8 mouse cellular contexts compared by ENCODE assay signal in the genomic region with DNA sequence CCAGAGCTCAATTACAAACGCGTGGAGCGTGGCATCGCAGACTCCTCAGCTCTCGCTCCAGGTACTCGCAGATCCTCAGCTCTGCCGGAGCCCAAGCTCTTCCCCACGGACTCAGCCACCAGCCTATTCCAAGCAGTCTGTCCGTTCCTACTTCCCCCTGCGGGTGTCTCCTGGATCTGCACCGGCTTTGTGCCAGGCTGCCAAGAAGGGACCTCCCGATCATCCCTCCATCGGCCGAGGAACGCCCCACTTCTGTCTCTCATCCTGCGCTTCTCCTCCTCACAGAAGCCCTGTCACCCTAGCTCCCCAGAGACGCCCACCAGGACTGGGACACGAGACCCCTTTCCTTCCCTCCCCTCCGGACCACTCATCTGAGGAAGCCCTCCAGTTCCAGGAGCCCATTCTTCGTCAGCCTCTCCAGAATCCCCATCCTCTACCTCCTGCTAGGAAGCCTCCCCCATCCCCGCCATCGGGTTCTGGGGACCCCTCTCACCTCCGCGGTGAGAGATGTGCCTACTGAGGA. TPM values are rescaled to one million over a fixed set of nuclear protein-coding genes. Genes with fewer than 3 reads are reported as not detected.
DNase-seq lines count a peak whose midpoint lies in the region; ATAC-seq and TF ChIP-seq lines count a peak whose summit lies in the region.

No protein-coding gene starts in this region.

- H3K4me3 ChIP-seq in ES-E14 (ENCODE audit: insufficient read depth in 1 of 2, low read depth in 1 of 2, low read length in 2 of 2, poor library complexity in 1 of 2, severe bottlenecking in 1 of 2), result peak overlapping the region; percentile 64 to 69
- peak overlapping the region; percentile 79 for H3K4me3 ChIP-seq in forebrain, embryonic 14.5 days (ENCODE audit: low read depth, low read length)
- peak overlapping the region; percentile 61 for H3K4me3 ChIP-seq in liver, postnatal 0 days (ENCODE audit: low read depth, low read length)
- H3K4me3 ChIP-seq in neural tube, embryonic 13.5 days, result peak overlapping the region; percentile 70

- H3K27me3 ChIP-seq in forebrain, embryonic 14.5 days (replicated peaks; ENCODE audit: control insufficient read depth, insufficient read depth, low read length), result no peaks in the 10 kb centered on the region
- no peaks in the 10 kb centered on the region for H3K27me3 ChIP-seq in liver, postnatal 0 days (ENCODE audit: insufficient read depth, low read length)
- H3K27me3 ChIP-seq in neural tube, embryonic 13.5 days, result no peaks in the 10 kb centered on the region

- peak; percentile 57 for TF ChIP-seq CTCF in liver, postnatal 0 days (IDR thresholded peaks at IDR 0.05; ENCODE audit: low read depth)

- DNase-seq in ES-E14 (ENCODE audit: low read depth, low spot score), result peak; percentile 39
- peak; percentile 72 for DNase-seq in cerebellum, adult 11 months
- DNase-seq in forebrain, embryonic 14.5 days (ENCODE audit: low spot score), result peak; percentile 87
- DNase-seq in heart, postnatal 14 days, result peak; percentile 62 to 73
- DNase-seq in layer of hippocampus, adult 11-12 months (ENCODE audit: low spot score), result peak; percentile 74
- DNase-seq in liver, postnatal 0 days, result peak; percentile 63
- DNase-seq in telencephalon, adult 2 months (ENCODE audit: low read depth, low spot score), result peak; percentile 68

- H3K4me1 ChIP-seq in ES-E14 (ENCODE audit: control insufficient read depth in 2 of 2, insufficient read depth in 2 of 2, low read length in 2 of 2, poor library complexity in 1 of 2), result no peaks in the 10 kb centered on the region; a peak in 1 of 4 replicates
- peaks cover 21% of the 10 kb centered on the region for H3K4me1 ChIP-seq in forebrain, embryonic 14.5 days (ENCODE audit: control insufficient read depth, insufficient read depth, low read length)
- H3K4me1 ChIP-seq in liver, postnatal 0 days (ENCODE audit: insufficient read depth), result peaks cover 16% of the 10 kb centered on the region
- H3K4me1 ChIP-seq in neural tube, embryonic 13.5 days (replicated peaks), result peaks cover 51% of the 10 kb centered on the region

- peak overlapping the region; percentile 63 for H3K4me2 ChIP-seq in forebrain, embryonic 14.5 days (ENCODE audit: low read length)
- peak overlapping the region; percentile 95 for H3K4me2 ChIP-seq in liver, postnatal 0 days (ENCODE audit: low read depth, low read length)
- peak overlapping the region; percentile 66 for H3K4me2 ChIP-seq in neural tube, embryonic 13.5 days

- no peaks in the 10 kb centered on the region for H3K9me3 ChIP-seq in ES-E14 (ENCODE audit: control insufficient read depth, insufficient read depth, low read depth, low read length)
- H3K9me3 ChIP-seq in forebrain, embryonic 14.5 days (replicated peaks; ENCODE audit: control insufficient read depth, low read length), result no peaks in the 10 kb centered on the region
- H3K9me3 ChIP-seq in liver, postnatal 0 days (ENCODE audit: low read length), result no peaks in the 10 kb centered on the region
- H3K9me3 ChIP-seq in neural tube, embryonic 13.5 days, result no peaks in the 10 kb centered on the region

- peaks cover 8% of the 10 kb centered on the region for H3K36me3 ChIP-seq in ES-E14 (ENCODE audit: control insufficient read depth, insufficient read depth, low read length, poor library complexity, severe bottlenecking)
- H3K36me3 ChIP-seq in forebrain, embryonic 14.5 days (ENCODE audit: control insufficient read depth, insufficient read depth, low read length), result peaks cover 22% of the 10 kb centered on the region
- H3K36me3 ChIP-seq in liver, postnatal 0 days (replicated peaks; ENCODE audit: insufficient read depth, low read length), result peaks cover 7% of the 10 kb centered on the region; the same call in 1 of the 2 replicates
- H3K36me3 ChIP-seq in neural tube, embryonic 13.5 days, result peaks cover 23% of the 10 kb centered on the region

- intact Hi-C loops in heart, postnatal 14 days (cut with DNase I), result no loop called here

- peak overlapping the region; percentile 59 for H3K9ac ChIP-seq in ES-E14 (ENCODE audit: insufficient read depth, low read depth, low read length, poor library complexity, severe bottlenecking)
- peak overlapping the region; percentile 97 for H3K9ac ChIP-seq in forebrain, embryonic 14.5 days (ENCODE audit: low read length)
- peak overlapping the region; percentile 67 for H3K9ac ChIP-seq in liver, postnatal 0 days (replicated peaks)
- peak overlapping the region; percentile 95 for H3K9ac ChIP-seq in neural tube, embryonic 13.5 days

- TF ChIP-seq EP300 in liver, postnatal 0 days (IDR thresholded peaks at IDR 0.05; ENCODE audit: low read depth), result no peak

- ATAC-seq in forebrain, embryonic 14.5 days, result peak; percentile 81
- peak; percentile 68 for ATAC-seq in liver, postnatal 0 days
- peak; percentile 83 for ATAC-seq in neural tube, embryonic 13.5 days (ENCODE audit: low read depth)

- no peak overlapping the region for H3K27ac ChIP-seq in ES-E14 (ENCODE audit: insufficient read depth, low read depth, low read length, poor library complexity, severe bottlenecking)
- peak overlapping the region; percentile 99 for H3K27ac ChIP-seq in forebrain, embryonic 14.5 days (ENCODE audit: low read depth, low read length)
- H3K27ac ChIP-seq in liver, postnatal 0 days (ENCODE audit: low read depth), result no peak overlapping the region
- peak overlapping the region; percentile 98 for H3K27ac ChIP-seq in neural tube, embryonic 13.5 days (replicated peaks)

- WGBS in forebrain, embryonic 14.5 days, result under 1% methylated on average over 24 of the region's 24 CpGs
- WGBS in liver, postnatal 0 days (ENCODE audit: insufficient replicate concordance), result 2% methylated on average over 24 of the region's 24 CpGs
- under 1% methylated on average over 24 of the region's 24 CpGs for WGBS in neural tube, embryonic 13.5 days

- in situ Hi-C loops in ES-E14 (cut with MboI; ENCODE audit: low sequenced_read_pairs in 2 of 2, unreplicated experiment in 2 of 2), result no loop called here

TF ChIP-seq in ES-E14, 5 proteins besides CTCF, POLR2A, EP300 and RAD21:
- TF ChIP-seq ZNF384 (IDR thresholded peaks at IDR 0.05; ENCODE audit: low read depth, low read length) (no peak), MAFK (IDR thresholded peaks at IDR 0.05; ENCODE audit: insufficient read depth, low read depth, low read length) (no peak), ZC3H11A (IDR thresholded peaks at IDR 0.05; ENCODE audit: borderline replicate concordance, low read depth, low read length) (no peak), CHD2 (IDR thresholded peaks at IDR 0.05; ENCODE audit: low read depth, low read length) (no peak), HCFC1 (IDR thresholded peaks at IDR 0.05; ENCODE audit: borderline replicate concordance, insufficient read depth, low read length) (no peak)
TF ChIP-seq in ES-E14: peak in this region for 0.

RNA-seq across cellular contexts. Expression of a gene that starts 0.5 kb away (rescaled TPM):
- 2.6 and 5.0 TPM in 2 replicates for total RNA-seq in ES-E14 (2012; rRNA removed)
- 188 and 197 TPM in 2 replicates for polyA plus RNA-seq in forebrain, embryonic 14.5 days (2014; fragmentation: Nextera tagmentation; extraction: Ambion mirVana)
- 10 to 100 TPM; 11.3 to 12.0 TPM for total RNA-seq in heart, postnatal 14 days (2021)
- polyA plus RNA-seq in liver, postnatal 0 days (2015; fragmentation: Nextera tagmentation; extraction: Ambion mirVana), result 2.7 TPM in 2 replicates
- polyA plus RNA-seq in neural tube, embryonic 13.5 days (2015; fragmentation: Nextera tagmentation; extraction: Ambion mirVana), result 183 and 185 TPM in 2 replicates

RNA-seq across cellular contexts. Expression of a gene that starts 13.2 kb away (rescaled TPM):
- total RNA-seq in ES-E14 (2012; rRNA removed), result 30.9 and 33.5 TPM in 2 replicates
- 22.3 and 25.0 TPM in 2 replicates for polyA plus RNA-seq in forebrain, embryonic 14.5 days (2014; fragmentation: Nextera tagmentation; extraction: Ambion mirVana)
- total RNA-seq in heart, postnatal 14 days (2021), result 1 to 10 TPM; 8.9 to 9.2 TPM
- polyA plus RNA-seq in liver, postnatal 0 days (2015; fragmentation: Nextera tagmentation; extraction: Ambion mirVana), result 4.5 and 4.9 TPM in 2 replicates
- 21.7 and 24.4 TPM in 2 replicates for polyA plus RNA-seq in neural tube, embryonic 13.5 days (2015; fragmentation: Nextera tagmentation; extraction: Ambion mirVana)

RNA-seq across cellular contexts. Expression of a gene that starts 35.1 kb away (rescaled TPM):
- total RNA-seq in ES-E14 (2012; rRNA removed), result 7.3 and 9.6 TPM in 2 replicates
- polyA plus RNA-seq in forebrain, embryonic 14.5 days (2014; fragmentation: Nextera tagmentation; extraction: Ambion mirVana), result 5.8 and 7.0 TPM in 2 replicates
- 1 to 10 TPM; 1.7 to 2.4 TPM for total RNA-seq in heart, postnatal 14 days (2021)
- 1.7 and 1.9 TPM in 2 replicates for polyA plus RNA-seq in liver, postnatal 0 days (2015; fragmentation: Nextera tagmentation; extraction: Ambion mirVana)
- polyA plus RNA-seq in neural tube, embryonic 13.5 days (2015; fragmentation: Nextera tagmentation; extraction: Ambion mirVana), result 3.5 and 4.0 TPM in 2 replicates

RNA-seq across cellular contexts. Expression of a gene that starts 35.6 kb away (rescaled TPM):
- 9.2 and 17.2 TPM in 2 replicates for total RNA-seq in ES-E14 (2012; rRNA removed)
- 71.4 and 73.8 TPM in 2 replicates for polyA plus RNA-seq in forebrain, embryonic 14.5 days (2014; fragmentation: Nextera tagmentation; extraction: Ambion mirVana)
- 10 to 100 TPM; 13.9 to 16.6 TPM for total RNA-seq in heart, postnatal 14 days (2021)
- 11.1 and 12.7 TPM in 2 replicates for polyA plus RNA-seq in liver, postnatal 0 days (2015; fragmentation: Nextera tagmentation; extraction: Ambion mirVana)
- polyA plus RNA-seq in neural tube, embryonic 13.5 days (2015; fragmentation: Nextera tagmentation; extraction: Ambion mirVana), result 49.7 and 59.8 TPM in 2 replicates

RNA-seq across cellular contexts. Expression of a gene that starts 53.5 kb away (rescaled TPM):
- total RNA-seq in ES-E14 (2012; rRNA removed), result 36.9 and 39.2 TPM in 2 replicates
- 88.1 and 89.7 TPM in 2 replicates for polyA plus RNA-seq in forebrain, embryonic 14.5 days (2014; fragmentation: Nextera tagmentation; extraction: Ambion mirVana)
- total RNA-seq in heart, postnatal 14 days (2021), result 1 to 10 TPM; 6.1 to 9.2 TPM
- 6.4 and 8.2 TPM in 2 replicates for polyA plus RNA-seq in liver, postnatal 0 days (2015; fragmentation: Nextera tagmentation; extraction: Ambion mirVana)
- polyA plus RNA-seq in neural tube, embryonic 13.5 days (2015; fragmentation: Nextera tagmentation; extraction: Ambion mirVana), result 73.5 and 81.0 TPM in 2 replicates

Comparison
In these comparisons a context has a peak if more than half of its experiments do, and no peak if none do; other contexts are left out.
1. H3K27ac ChIP-seq: peak in forebrain, embryonic 14.5 days (single experiment) and neural tube, embryonic 13.5 days (single experiment); none in ES-E14 (single experiment) and liver, postnatal 0 days (single experiment).
2. RNA of a gene that starts 0.5 kb away (polyA plus RNA-seq): 188 to 197 TPM in forebrain, embryonic 14.5 days and 183 to 185 TPM in neural tube, embryonic 13.5 days; 2.7 TPM in liver, postnatal 0 days; every median in the first group is over 10 times any median in the second.
3. Peak in every context shown above with its lines, with median percentiles within 50 percentile points of each other: DNase-seq, H3K4me3 ChIP-seq, H3K9ac ChIP-seq, ATAC-seq and H3K4me2 ChIP-seq.